Mouse (Mus musculus) MEL (cell line): ENCODE data around the gene Zhx3. TPM values are rescaled to one million over a fixed set of nuclear protein-coding genes. Genes with fewer than 3 reads are reported as not detected.

Source experiments
- DNase-seq: peaks from one replicate; pipeline ENCODE4 v3.0.0; 2011; ENCODE audit warnings: low read depth, low spot score
- H3K27ac ChIP-seq: 2 replicates; pipeline ENCODE4 v1.5.1; 2012; ENCODE audit warnings: low read depth, mild to moderate bottlenecking, control low read depth, low read length, moderate library complexity; ENCODE audit not compliant: control insufficient read depth
- H3K27me3 ChIP-seq, 2 experiments: fragments of 150-350 bp in 1 of 2; sonication (generic) in 1 of 2; 2 replicates each; pipeline ENCODE4 v1.6.1; 2012; ENCODE audit warnings: low read length in 2 of 2, mild to moderate bottlenecking in 2 of 2, improper control_type of control experiment in 1 of 2, moderate library complexity in 1 of 2; ENCODE audit not compliant: insufficient read depth in 2 of 2, control insufficient read depth in 1 of 2
- H3K36me3 ChIP-seq, 2 experiments: 2 replicates each; pipeline ENCODE4 v1.6.1; 2012 to 2014; ENCODE audit warnings: low read length in 2 of 2, improper control_type of control experiment in 1 of 2, inconsistent platforms in 1 of 2, mild to moderate bottlenecking in 1 of 2; ENCODE audit not compliant: insufficient read depth in 2 of 2, control insufficient read depth in 1 of 2
- H3K4me1 ChIP-seq, 2 experiments: fragments of 150-350 bp in 1 of 2; sonication (generic) in 1 of 2; 2 replicates each; pipeline ENCODE4 v1.6.1; 2012; ENCODE audit warnings: low read length in 2 of 2, improper control_type of control experiment in 1 of 2, mild to moderate bottlenecking in 1 of 2; ENCODE audit not compliant: insufficient read depth in 2 of 2, control insufficient read depth in 1 of 2
- H3K4me3 ChIP-seq, 2 experiments: fragments of 150-350 bp in 1 of 2; sonication (generic) in 1 of 2; 2 replicates each; pipeline ENCODE4 v1.5.1; 2012; ENCODE audit warnings: low read depth in 2 of 2, low read length in 2 of 2, mild to moderate bottlenecking in 2 of 2, moderate library complexity in 2 of 2, control low read depth in 1 of 2, improper control_type of control experiment in 1 of 2; ENCODE audit not compliant: control insufficient read depth in 1 of 2, insufficient read depth in 1 of 2
- H3K79me2 ChIP-seq: 2 replicates; pipeline ENCODE4 v1.6.1; 2012; ENCODE audit warnings: mild to moderate bottlenecking, low read length, moderate library complexity; ENCODE audit not compliant: control insufficient read depth, poor library complexity, insufficient read depth
- H3K9ac ChIP-seq: 2 replicates; pipeline ENCODE4 v1.6.1; 2012; ENCODE audit warnings: low read depth, mild to moderate bottlenecking, control low read depth, low read length, moderate library complexity; ENCODE audit not compliant: control insufficient read depth, poor library complexity, severe bottlenecking
- H3K9me3 ChIP-seq: fragments of 150-350 bp; sonication (generic); replicated peaks from 2 replicates; pipeline ENCODE4 v1.6.1; 2012; ENCODE audit warnings: mild to moderate bottlenecking, low read length, improper control_type of control experiment, moderate library complexity; ENCODE audit not compliant: insufficient read depth
- BHLHE40 ChIP-seq: IDR thresholded peaks from 2 replicates; pipeline ENCODE4 v1.6.1; 2012; ENCODE audit warnings: low read depth, mild to moderate bottlenecking, inconsistent platforms, low read length, improper control_type of control experiment, borderline replicate concordance
- CHD1 ChIP-seq: IDR thresholded peaks from 2 replicates; pipeline ENCODE4 v1.6.1; 2012; ENCODE audit warnings: low read depth, mild to moderate bottlenecking, inconsistent platforms, low read length, improper control_type of control experiment
- CTCF ChIP-seq, 3 experiments: IDR thresholded peaks in 2 of 3; conservative IDR thresholded peaks in 1 of 3; 2 replicates each; pipeline ENCODE4 v1.5.1; 2011 to 2012; ENCODE audit warnings: low read length in 3 of 3, low read depth in 2 of 3, mild to moderate bottlenecking in 2 of 3, improper control_type of control experiment in 1 of 3, inconsistent platforms in 1 of 3, mixed read lengths in 1 of 3, moderate library complexity in 1 of 3; ENCODE audit not compliant: control insufficient read depth in 1 of 3, insufficient read depth in 1 of 3, poor library complexity in 1 of 3, severe bottlenecking in 1 of 3
- GABPA ChIP-seq: IDR thresholded peaks from 2 replicates; pipeline ENCODE4 v1.6.1; 2012; ENCODE audit warnings: low read depth, mild to moderate bottlenecking, inconsistent platforms, low read length, improper control_type of control experiment, moderate library complexity
- KAT2A ChIP-seq: conservative IDR thresholded peaks from 2 replicates; pipeline ENCODE4 v1.6.1; 2012; ENCODE audit warnings: low read depth, low read length, improper control_type of control experiment, inconsistent platforms
- MAFK ChIP-seq: IDR thresholded peaks from 2 replicates; pipeline ENCODE4 v1.6.1; 2011; ENCODE audit warnings: low read depth, mild to moderate bottlenecking, low read length, improper control_type of control experiment, borderline replicate concordance
- MEF2A ChIP-seq: IDR thresholded peaks from 2 replicates; pipeline ENCODE4 v1.6.1; 2014; ENCODE audit warnings: low read depth, mild to moderate bottlenecking, inconsistent platforms, low read length, improper control_type of control experiment; ENCODE audit not compliant: poor library complexity, insufficient replicate concordance, severe bottlenecking; ENCODE audit errors: extremely low read depth
- MXI1 ChIP-seq: IDR thresholded peaks from 2 replicates; pipeline ENCODE4 v1.6.1; 2011; ENCODE audit warnings: mild to moderate bottlenecking, low read depth, low read length, improper control_type of control experiment
- RAD21 ChIP-seq: IDR thresholded peaks from 2 replicates; pipeline ENCODE4 v1.6.1; 2011; ENCODE audit warnings: mild to moderate bottlenecking, low read depth, low read length, improper control_type of control experiment
- SMC3 ChIP-seq: IDR thresholded peaks from 2 replicates; pipeline ENCODE4 v1.6.1; 2011; ENCODE audit warnings: low read depth, low read length, improper control_type of control experiment
- TAL1 ChIP-seq: IDR thresholded peaks from 2 replicates; pipeline ENCODE4 v1.6.1; 2012; ENCODE audit warnings: mild to moderate bottlenecking, inconsistent platforms, low read length, moderate library complexity, mixed read lengths
- TCF12 ChIP-seq: IDR thresholded peaks from 2 replicates; pipeline ENCODE4 v1.6.1; 2014; ENCODE audit warnings: low read depth, mild to moderate bottlenecking, inconsistent platforms, low read length, improper control_type of control experiment, moderate library complexity
- UBTF ChIP-seq: IDR thresholded peaks from 2 replicates; pipeline ENCODE4 v1.6.1; 2012; ENCODE audit warnings: low read depth, mild to moderate bottlenecking, inconsistent platforms, low read length, improper control_type of control experiment, moderate library complexity, borderline replicate concordance; ENCODE audit not compliant: insufficient read depth
- polyA plus RNA-seq, 2 experiments: library from polyadenylated mRNA; stranded (reverse) in 1 of 2; unstranded in 1 of 2; fragments of >175 nt in 1 of 2; fragments of >200 nt in 1 of 2; gene quantifications; 2 replicates each; pipeline versions ENCODE4 v1.2.1 to v1.2.4; 2012; ENCODE audit warnings: low replicate concordance in 2 of 2, low read depth in 1 of 2; ENCODE audit not compliant: insufficient read length in 2 of 2, insufficient read depth in 1 of 2, missing spikeins in 1 of 2
- total RNA-seq: library from RNA; depleted of rRNA; stranded (reverse); fragments of 300-350 nt; gene quantifications from 2 replicates; pipeline ENCODE4 v1.2.3, GENCODE M21; 2012

Zhx3 gene
- total and polyA plus RNA-seq, 3 experiments, result 4.4 to 4.8 TPM; not detected in 1

GRCm38 (mm10) chr2:160760433-160761184, 112.2 kb downstream of the Zhx3 start:
- TF ChIP-seq RAD21 (peak; percentile 57), TAL1 (no peak), SMC3 (peak; percentile 64), CTCF (IDR thresholded peaks at IDR 0.05 in 2 of 3, conservative IDR thresholded peaks at IDR 0.05 in 1 of 3; ENCODE audit: control insufficient read depth in 1 of 3, insufficient read depth in 1 of 3, low read depth in 2 of 3, low read length in 3 of 3, poor library complexity in 1 of 3, severe bottlenecking in 1 of 3) (peak; percentile 60 to 71 (median 60))
- TF ChIP-seq, all 39 proteins: peak for 3
- Histone ChIP-seq H3K27ac (no peak overlapping the region), H3K27me3 (no peaks in the 10 kb centered on the region), H3K36me3 (peaks cover 0 to 11% of the 10 kb centered on the region in 2 experiments; a peak in 2 of 4 replicates), H3K9me3 (no peaks in the 10 kb centered on the region), H3K4me1 (peaks cover 6 to 16% of the 10 kb centered on the region in 2 experiments), H3K4me3 (no peak overlapping the region), H3K9ac (no peak overlapping the region), H3K79me2 (no peaks in the 10 kb centered on the region)
- peak; percentile 30 for DNase-seq

- H3K27ac ChIP-seq, result no peak overlapping the region
- H3K9ac ChIP-seq, result no peak overlapping the region
- no peaks in the 10 kb centered on the region for H3K79me2 ChIP-seq
- TF ChIP-seq GABPA, result no peak
- TF ChIP-seq UBTF, result no peak
- no peak for TF ChIP-seq KAT2A
- TF ChIP-seq MXI1, result no peak
- no peak for TF ChIP-seq MAFK
- no peak for TF ChIP-seq TCF12
- TF ChIP-seq BHLHE40, result no peak
- TF ChIP-seq CHD1, result no peak
- no peak for TF ChIP-seq MEF2A
- H3K36me3 ChIP-seq, result no peaks in the 10 kb centered on the region; a peak in 1 of 4 replicates
- H3K4me3 ChIP-seq, result no peak overlapping the region
- no peak for DNase-seq
- H3K4me1 ChIP-seq, result no peaks in the 10 kb centered on the region
- no peaks in the 10 kb centered on the region for H3K27me3 ChIP-seq
- no peaks in the 10 kb centered on the region for H3K9me3 ChIP-seq
Measured at GRCm38 (mm10) chr2:160756583-160757203, 116.1 kb downstream of the Zhx3 start.
